Mouse (Mus musculus): Measurements from ENCODE around the gene Fat4. TPM values are rescaled to one million over a fixed set of nuclear protein-coding genes. Genes with fewer than 3 reads are reported as not detected.

Gene Fat4
- total RNA-seq, 2 experiments from 2014 or later = 15.7 to 24.8 TPM

DNA sequence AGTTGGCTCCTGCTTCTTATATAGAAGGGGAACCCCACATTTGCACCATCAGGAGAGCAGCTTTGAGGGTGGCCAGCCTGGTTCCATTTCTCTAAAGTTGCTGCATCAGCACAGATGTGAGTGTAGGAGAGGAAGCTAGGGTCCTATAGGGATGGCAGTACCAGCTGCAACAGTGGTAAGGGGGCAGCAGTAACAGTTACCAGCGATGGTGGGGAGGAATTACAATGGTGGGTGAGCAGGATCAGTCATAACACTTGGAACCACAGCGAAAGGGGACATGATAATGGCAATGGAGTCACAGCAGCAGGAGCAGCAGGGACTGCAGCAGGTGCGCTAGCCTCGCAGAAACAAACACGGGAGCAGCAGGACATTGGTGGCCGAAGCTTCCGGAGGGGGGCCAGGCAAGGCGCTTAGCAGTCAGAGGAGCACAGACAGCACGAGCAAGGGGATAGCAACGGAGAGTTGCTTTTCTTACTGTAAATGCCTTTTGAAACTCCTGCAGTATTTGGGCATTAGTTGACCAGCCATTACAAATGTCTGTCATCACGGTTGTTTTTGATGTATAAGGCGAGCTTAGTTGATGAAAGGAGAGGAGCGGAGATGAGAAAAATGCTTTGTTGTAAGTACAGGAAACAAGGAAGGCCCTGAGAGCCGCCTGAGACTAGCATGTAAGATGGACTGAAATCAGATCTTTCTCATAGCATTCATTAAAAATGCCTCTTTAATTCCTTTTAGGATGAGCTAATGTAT is 21.1 kb downstream of the Fat4 start:
- no peak for DNase-seq

DNA sequence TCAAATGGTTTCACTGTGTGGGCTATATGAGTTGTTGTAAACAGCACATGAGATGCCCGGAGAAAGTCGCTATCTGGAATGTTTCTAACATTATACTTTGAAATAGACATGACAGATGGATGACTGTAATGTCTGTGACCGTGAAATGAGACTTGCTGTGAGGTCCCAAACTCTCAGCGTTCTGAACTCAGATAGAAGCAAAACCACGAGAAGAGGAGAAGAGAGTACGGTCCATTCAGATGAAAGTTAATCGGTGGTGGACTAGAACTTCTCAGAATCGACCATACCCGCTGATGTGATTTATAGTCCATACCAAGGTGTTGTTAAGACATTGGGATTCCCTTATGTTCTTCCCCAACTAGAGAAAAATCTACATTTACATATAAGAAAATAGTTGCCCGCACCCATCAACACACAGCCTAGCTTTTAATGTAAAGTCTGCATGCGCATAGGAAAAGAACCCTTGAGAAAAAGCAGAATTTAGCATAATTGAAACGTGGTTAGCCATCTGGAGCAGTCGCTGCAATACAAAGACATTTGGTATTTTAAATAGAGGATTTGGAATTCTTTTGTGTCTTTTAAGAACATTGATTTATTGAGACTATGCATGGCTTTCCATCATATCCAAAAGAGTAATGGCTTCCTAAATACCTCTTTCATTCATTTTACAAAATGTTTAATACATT is 21.8 kb downstream of the Fat4 start:
- DNase-seq = no peak

DNA sequence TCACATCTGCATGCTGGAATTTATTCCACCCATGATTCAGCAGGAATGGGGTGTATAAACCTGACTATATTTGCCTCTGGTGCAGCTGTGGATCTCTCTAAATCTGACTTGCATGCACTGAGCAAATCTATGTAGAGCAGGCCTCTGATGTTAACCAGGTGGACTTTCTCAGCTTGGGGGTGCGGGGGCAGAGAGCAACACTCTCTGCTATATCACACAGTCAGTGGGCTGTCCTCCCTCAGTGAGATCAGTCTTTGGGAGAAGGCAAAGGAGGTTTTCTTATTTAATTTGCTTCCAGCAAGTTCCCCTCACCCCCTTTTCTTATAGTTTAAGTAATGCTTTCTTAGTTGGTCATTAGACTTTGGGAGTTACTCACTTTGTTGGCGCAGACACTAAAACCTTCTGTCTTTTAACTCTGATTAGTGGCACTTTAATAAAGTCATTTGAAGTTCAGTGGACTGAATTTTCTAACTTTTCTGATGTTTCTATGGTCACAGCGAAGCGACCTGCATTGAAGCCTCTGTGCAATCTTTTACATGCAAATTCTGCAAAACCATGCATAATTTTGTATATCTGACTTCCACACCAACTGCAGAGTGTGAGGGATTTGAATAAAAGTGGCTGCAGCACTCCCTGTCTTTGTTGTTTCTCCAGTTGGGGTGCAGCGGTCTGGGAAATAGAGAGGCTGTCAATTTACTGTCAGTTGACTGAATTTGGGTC is 26.2 kb downstream of the Fat4 start:
- no peak for DNase-seq

DNA sequence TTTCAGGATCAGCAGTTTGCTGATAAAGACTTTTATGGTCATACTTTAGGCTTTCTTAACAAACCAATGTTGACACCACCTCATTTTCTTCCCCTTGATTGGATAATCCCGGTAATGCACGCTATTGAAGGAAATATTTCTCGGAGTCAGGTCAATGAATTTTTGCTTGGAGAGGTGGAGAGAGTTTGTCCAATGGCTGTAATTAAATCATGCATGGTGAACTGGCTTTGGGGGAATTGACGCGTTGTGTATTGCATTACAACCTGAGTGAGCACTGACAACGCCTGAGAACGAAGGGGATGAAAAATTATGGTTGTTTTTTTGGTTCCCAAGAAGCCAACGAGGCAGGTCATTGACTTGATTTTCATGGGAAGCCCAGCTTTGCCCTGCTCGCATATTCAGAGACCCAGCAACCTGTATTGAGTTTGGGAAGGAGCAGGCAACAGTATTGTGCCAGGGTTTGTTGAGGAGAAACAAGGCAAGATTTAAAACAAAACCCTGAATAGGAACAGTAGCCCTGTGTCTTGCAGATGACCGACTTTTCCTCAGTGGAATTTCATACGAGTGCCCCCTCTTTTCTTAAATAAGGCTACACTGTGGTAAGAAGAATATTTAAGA is 26.9 kb downstream of the Fat4 start:
- no peak for DNase-seq

DNA sequence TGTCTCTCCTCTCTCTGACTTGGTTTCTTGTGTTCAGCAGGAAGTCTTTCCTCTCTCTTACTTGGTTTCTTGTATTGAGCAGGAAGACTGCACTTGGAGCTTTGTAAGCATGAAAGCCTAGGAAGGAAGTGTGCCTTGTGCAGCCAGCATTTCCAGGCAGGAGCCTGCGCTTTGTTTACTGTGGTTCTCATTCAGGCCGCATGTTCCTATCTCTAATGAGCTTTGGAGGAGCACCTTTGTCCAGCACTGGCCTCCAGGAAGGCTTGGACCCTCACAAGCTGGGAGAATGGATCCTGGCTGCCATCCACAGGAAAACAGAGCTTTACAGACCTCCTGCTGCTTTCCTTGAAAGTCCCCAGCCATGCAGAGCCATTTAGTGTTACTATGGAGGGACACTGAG is 32.2 kb downstream of the Fat4 start:
- no peak for DNase-seq

DNA sequence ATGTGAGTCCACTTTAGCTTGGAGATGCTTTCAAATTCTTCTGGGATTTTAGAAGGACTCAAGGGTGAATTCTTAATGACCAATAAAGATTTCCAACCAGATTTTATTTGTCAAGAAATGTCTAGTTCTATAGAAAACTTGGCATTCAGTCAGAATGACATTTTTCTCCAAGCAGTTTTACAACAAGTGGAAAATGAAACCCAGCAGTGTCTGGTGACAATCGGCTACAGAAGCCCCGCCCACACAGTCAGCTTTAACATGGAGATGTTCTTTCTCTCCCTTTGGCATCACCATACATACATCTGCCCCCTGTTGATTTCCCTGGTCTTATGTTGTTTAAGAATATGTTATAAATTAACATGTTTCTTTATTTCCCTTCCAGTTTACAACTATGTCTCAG is 34.3 kb downstream of the Fat4 start:
- DNase-seq = no peak

DNA sequence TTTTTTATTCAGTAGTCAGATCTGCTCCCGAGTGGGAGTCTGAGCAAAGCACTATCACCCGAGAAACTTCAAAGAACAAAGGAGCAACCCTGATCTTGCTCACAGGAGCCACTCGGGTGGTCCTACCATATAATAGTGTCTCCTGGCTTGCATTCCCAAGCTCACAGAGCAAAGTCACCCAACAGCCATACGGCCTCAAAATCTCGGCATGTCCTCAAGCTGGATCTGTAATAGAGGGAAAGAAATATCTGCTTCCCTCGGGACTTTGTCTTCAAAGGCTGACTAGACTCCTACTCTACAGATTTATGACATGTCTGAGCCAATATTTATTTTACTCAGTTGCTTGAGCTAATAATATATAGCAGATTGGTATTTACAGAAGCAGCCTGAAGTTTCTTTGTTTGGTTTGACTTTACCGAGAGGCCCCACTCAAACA is 36.5 kb downstream of the Fat4 start:
- DNase-seq = no peak

DNA sequence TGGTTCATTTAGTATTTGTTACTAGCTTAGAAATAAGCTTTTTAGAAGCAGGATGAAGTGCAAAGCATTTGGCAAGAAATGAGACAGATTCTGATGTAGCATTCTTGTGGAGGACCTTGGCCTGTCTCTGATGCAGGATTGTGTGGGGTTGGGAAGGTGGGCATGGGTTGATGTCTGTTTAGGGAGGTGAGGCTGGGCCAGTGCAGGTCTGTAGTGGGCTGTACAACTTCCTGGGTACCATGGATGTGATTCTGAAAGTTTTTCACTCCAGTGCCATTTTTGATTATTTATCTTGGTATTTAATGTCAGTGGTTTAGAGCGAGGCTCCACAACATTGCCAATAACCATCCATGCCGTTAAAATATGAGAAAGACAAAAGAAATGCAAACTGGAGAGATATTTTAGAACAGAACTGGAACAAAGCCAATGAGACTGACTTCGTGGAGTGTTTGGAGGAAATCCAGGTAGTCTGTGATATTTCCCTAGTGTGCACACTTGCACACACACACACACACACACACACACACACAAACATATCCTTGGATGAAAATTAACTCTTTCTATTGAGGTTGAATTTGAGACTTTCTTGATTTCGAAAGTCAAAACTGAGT is 41.4 kb downstream of the Fat4 start:
- no peak for DNase-seq

DNA sequence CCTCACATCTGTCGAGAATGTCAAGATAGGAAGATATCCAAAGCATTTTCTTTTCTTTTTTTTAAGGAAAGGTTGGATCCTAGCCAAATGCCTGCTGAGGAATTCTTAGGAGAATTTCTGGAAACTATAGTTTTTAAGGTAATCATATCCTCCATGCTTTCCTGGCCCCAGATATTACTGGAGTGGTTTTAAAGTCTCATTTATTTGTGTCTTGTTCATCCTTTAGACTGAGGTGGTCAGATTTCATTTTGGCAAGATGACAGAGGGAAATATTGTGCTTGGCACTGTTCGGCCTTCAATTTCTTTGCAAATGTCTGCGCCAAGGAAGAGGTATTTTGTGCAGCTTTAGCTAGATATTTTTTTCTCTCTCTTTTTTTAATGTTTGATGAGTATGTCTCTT is 42.0 kb downstream of the Fat4 start:
- peak; percentile 32 for DNase-seq

DNA sequence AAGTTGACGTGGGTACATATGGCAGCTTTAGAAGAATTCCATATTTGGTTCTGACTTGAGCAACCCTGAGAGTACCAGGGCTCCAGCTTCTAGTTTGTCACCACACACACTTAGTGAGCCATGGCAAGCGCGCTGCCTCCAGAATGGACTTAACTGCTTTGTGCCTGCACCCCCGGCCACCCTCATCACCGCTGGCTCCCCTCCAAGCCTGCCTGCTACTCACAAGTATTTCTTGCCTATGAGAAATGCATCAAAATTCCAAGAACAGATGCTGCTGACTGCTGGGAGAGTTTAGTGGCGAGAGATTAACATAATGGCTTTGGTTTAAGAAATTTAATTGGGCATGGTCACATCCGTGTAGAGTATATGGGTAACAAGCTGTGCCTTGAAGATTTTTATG is 48.0 kb downstream of the Fat4 start:
- no peak for DNase-seq

DNA sequence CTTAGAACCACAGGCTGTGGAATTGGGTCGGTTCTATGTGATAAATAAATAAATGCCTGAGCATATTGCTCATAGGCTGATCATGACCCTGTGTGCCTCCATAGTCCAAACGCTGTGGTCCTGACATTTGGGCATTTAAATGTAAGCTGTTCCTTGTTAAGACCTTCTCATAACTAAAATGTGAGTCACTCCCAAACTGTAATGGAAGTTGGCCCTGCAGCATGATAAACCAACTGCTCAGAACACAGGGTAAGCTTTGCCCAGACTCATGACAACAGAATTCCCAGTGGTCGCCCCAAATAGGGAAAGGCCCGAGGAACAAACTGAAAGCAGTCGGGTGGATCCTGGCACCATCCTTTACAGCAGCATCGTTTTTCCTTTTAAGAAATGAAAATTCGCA is 49.7 kb downstream of the Fat4 start:
- DNase-seq = peak; percentile 20

DNA sequence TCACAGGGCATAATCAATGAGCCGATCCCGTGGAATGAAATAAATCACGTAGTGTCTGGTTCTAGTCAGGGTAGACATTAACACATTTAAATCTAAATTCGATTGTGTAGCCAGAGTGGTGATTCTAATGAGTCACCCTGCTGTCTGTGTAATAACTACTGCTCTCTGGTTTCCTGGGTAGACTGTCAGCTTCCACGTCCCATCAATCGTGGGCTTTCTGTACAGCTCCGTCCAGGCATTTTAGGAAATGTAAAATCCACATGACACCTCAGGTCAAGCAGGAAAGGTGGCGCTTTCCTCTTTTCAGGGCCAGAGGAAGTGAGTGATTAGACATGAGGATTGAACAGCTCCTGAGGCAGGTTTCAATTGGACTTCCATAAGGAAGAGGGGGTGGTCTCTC is 50.4 kb downstream of the Fat4 start:
- peak; percentile 25 for DNase-seq

DNA sequence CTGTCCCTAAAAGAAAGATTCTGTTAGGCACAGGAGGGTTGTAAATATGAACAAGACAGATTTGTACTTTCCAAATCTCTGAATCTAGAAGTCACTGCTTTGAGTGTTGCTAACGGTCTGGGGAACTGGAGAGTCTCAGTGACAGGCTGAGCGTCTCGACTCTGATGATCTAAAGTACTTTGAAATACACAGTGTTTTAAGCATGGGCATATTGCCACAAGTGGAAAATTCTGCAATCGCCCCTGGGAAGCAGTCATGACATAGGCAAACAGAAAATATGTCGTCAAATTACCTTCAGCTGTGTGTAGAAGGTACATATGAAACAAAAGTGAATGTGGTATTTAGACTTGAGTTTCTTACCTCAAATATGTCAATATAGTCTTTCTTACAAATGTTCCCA is 51.4 kb downstream of the Fat4 start:
- peak; percentile 53 for DNase-seq

DNA sequence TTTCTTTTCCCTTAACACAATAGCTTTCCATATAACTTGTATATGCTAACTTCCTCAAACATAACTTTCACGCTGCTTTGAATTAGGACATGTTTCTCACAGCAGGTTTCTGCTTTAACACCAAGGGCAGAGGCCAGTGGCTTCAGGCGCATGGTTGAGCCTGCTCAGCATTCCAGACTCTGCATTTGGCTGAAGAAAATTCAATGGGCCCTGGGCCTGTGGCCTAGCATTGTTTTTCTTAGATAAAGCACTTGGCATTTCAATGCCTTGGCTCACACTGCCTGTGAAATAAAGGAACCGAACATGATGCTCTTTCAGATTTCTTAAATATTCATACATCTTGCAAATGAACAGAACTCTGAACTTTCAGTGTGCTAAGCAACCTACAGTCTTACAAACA is 52.8 kb downstream of the Fat4 start:
- no peak for DNase-seq

DNA sequence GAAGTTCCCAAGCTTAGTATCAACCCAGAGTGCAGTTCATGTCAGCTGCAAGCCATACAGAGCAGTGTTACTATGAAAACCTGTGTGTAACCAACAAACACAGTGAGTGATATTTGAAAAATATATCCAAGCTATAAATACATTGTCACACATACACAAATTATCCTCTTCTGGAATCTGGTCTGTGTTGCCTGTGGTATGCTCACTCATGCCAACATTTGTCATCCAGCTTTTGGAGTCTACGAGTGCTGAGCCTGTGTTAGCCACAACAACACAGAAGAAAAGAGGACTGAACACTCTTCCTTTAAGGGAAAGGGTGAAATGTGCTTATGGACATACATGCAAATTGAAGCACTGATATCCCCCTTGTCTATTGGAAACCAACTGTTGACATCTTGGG is 53.6 kb downstream of the Fat4 start:
- no peak for DNase-seq

DNA sequence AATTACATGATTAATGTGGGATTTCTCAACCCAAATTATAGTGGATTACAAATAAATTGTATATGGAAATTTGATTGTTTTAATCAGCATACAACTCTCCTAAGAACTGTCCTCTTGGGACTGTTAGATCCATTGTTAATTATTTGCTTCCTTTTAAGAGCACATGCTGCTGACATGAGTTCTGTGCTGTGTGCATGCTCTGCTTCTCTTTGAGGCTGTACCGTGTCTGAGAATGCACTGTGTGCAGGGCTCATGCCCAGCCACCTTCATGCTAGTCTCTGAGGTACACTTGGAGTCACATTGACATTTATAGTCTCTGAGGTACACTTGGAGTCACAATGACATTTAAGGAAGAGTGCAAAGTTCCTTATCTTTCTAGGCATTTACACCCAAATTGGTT is 58.4 kb downstream of the Fat4 start:
- no peak for DNase-seq

DNA sequence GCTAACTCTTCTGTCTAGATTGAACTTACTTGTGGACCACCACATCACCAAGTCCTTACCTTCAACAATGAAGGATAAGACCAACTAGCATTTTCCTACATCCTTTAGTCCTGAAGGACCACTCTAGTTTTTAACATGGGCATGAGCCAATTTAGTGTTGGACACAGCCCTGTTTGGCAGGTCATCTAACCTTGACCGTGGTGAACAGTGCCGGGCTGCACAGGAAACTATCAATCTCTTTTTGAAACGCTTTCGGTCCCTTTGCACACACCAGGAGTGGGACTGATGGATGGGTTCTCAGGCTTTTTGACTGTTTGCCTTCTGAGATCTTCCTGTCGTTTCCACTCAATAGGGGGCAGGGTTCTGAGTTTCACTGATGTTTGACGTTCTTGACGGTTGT is 61.0 kb downstream of the Fat4 start:
- peak; percentile 36 for DNase-seq

DNA sequence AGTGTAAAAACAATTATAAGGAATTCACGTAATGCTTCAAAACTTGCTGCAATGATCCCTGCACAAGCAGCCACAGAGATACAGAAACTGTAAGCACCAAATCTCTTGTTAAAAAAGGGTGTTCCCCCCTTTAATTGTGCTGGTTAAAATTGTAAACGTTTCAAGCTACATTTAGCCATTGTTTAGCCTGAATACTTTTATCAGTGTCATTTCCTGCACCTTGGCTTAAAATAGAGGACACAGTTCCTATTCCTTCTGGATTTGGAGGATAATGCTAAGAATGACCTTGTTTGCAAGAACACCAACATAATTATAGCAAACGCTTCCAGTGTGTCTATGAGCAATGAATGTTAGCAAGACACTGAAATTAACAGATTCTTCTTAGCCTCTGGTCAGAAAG is 65.9 kb downstream of the Fat4 start:
- DNase-seq = no peak

DNA sequence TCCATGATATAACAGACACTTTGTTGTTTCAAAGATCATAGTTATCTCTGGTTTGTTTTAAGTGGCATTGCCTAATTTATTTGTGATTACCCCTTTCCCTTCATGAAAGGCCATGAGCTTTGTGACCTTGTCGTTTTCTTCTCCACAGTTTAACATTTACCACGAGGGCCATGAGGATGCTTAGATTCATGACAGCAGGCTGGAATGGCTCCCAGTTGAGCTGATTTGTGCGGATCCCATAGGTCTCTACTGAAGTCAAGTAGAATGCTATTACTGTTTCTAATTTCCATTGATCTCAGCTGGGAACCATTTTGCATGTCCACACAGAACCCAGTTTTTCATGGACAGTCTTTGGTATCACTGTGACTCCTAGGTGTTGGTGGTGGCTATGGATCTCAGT is 67.5 kb downstream of the Fat4 start:
- DNase-seq = peak; percentile 56

DNA sequence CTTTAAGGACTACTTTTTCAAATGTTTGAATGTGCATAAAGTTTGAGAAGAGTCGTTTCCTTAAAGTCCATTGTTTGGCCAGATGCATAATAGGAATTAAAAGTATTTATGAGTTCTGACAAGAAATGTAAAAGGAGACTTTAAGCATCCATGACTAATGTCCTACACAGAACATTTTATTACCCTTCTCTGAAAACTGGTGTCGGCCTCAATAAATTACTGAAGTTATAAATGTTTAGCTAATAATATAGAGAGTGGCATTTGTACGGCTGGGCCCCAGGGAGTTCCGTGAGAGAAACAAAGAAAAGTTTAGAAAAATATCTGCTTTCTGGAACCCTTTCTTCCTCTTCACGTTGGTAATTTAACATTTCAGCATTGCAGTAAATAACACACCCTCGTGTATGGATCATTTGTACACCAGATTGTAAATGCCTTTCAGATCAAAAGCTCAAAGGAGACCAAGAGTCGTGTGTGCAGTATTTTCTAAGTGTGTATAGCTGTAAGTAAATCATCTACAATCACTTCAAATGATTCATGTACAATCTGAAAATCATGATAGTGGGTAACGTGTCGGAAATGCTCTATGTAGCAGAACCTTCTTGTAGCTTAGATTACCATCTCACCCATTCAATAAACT is 69.4 kb downstream of the Fat4 start:
- DNase-seq = no peak

DNA sequence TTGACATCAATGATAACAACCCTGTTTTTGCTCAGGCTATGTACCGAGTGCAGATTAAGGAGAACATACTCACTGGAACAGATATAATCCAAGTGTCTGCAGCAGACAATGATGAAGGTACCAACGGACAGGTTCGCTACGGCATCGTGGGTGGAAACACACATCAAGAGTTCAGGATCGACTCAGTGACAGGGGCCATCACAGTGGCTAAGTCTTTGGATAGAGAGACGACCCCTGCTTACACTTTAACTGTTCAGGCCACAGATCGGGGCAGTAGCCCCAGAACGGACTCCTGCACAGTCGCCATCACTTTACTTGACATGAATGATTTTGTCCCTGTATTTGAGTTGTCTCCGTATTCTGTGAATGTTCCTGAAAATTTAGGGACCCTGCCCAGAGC is 70.4 kb downstream of the Fat4 start:
- DNase-seq = no peak

DNA sequence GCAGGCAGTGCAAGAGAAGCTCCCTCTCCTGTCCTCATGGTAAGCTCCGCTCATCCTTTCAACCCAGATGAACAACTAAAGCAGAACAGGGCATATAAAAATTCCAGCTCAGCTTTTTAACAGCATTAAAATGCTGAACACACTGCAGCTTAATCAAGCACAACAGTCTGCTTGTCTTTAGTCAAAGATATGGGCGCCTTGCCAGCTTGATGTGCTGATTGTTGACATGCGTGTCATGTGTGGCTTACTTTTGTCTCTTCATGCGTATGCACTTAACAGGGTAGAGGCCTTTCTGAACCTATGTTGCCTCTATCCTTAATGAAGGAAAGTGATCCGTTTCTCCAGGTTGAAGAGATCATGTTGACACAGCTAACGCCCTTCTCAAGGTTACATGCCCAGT is 75.6 kb downstream of the Fat4 start:
- DNase-seq = no peak

All from adrenal gland, postnatal 10 days (tissue).